ENCODE assay signal across 22 mouse cellular contexts in the genomic region with DNA sequence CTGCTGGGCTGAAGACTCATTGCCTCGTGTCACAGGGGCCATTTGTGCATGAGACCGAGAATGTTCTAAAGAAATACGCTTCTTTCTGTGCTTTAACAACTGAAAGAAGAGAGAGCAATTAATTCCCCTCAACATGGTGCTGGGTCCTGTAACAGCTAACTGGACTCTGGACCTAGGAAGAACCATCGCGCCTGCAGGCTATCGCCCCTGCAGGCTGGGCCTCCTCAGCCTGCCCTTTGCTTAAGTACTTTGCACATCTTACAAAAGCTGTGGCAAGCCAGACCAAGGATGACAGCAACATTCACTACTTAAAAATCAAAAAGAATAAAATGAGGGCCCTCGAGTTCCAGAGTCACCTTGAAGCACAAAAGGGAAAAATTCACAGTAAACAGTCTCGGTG.
DNase-seq lines count a peak whose midpoint lies in the region; ATAC-seq and TF ChIP-seq lines count a peak whose summit lies in the region.
"Had no signal": no experiment of that assay in that cellular context is flagged by ENCODE, and none has a peak within 500 bp of the region (broad histone marks: within the 10 kb centered on the region; RNA-seq: fewer than 3 reads in every experiment).

No protein-coding gene starts in this region.

- H3K9ac ChIP-seq in hindbrain, embryonic 13.5 days = no peak overlapping the region
- H3K9ac ChIP-seq in hindbrain, embryonic 14.5 days = no peak overlapping the region
- H3K9ac ChIP-seq in midbrain, embryonic 13.5 days (replicated peaks) = no peak overlapping the region
- no peak overlapping the region for H3K9ac ChIP-seq in midbrain, embryonic 15.5 days
- H3K9ac ChIP-seq: embryonic facial prominence, embryonic 13.5 days; embryonic facial prominence, embryonic 15.5 days; forebrain, embryonic 12.5 days had no signal

- no peak for TF ChIP-seq POLR2A in kidney, adult 2 months (IDR thresholded peaks at IDR 0.05; ENCODE audit: low read depth, low read length)

- H3K27me3 ChIP-seq in hindbrain, embryonic 13.5 days = no peaks in the 10 kb centered on the region
- H3K27me3 ChIP-seq in hindbrain, embryonic 14.5 days (ENCODE audit: control insufficient read depth, insufficient read depth, low read length) = no peaks in the 10 kb centered on the region
- H3K27me3 ChIP-seq in kidney, adult 2 months (replicated peaks; ENCODE audit: control insufficient read depth, insufficient read depth, low read length) = no peaks in the 10 kb centered on the region
- H3K27me3 ChIP-seq in midbrain, embryonic 13.5 days = no peaks in the 10 kb centered on the region
- no peaks in the 10 kb centered on the region for H3K27me3 ChIP-seq in midbrain, embryonic 15.5 days (replicated peaks)
- H3K27me3 ChIP-seq: embryonic facial prominence, embryonic 13.5 days; embryonic facial prominence, embryonic 15.5 days had no signal

- H3K9me3 ChIP-seq in hindbrain, embryonic 13.5 days = no peaks in the 10 kb centered on the region
- H3K9me3 ChIP-seq in hindbrain, embryonic 14.5 days (ENCODE audit: control insufficient read depth, low read length) = no peaks in the 10 kb centered on the region
- H3K9me3 ChIP-seq in midbrain, embryonic 13.5 days = no peaks in the 10 kb centered on the region
- H3K9me3 ChIP-seq in midbrain, embryonic 15.5 days = no peaks in the 10 kb centered on the region
- H3K9me3 ChIP-seq: embryonic facial prominence, embryonic 13.5 days; embryonic facial prominence, embryonic 15.5 days; forebrain, embryonic 10.5 days; forebrain, embryonic 12.5 days had no signal

- WGBS in hindbrain, embryonic 13.5 days = 80% methylated on average over 8 of the region's 8 CpGs
- WGBS in hindbrain, embryonic 14.5 days = 78% methylated on average over 8 of the region's 8 CpGs
- 67% methylated on average over 8 of the region's 8 CpGs for WGBS in kidney, adult 2 months
- WGBS in midbrain, embryonic 13.5 days = 78% methylated on average over 8 of the region's 8 CpGs
- 79% methylated on average over 8 of the region's 8 CpGs for WGBS in midbrain, embryonic 15.5 days

- no peak overlapping the region for H3K4me3 ChIP-seq in hindbrain, embryonic 13.5 days
- no peak overlapping the region for H3K4me3 ChIP-seq in hindbrain, embryonic 14.5 days (replicated peaks; ENCODE audit: low read length)
- no peak overlapping the region for H3K4me3 ChIP-seq in kidney, adult 2 months (ENCODE audit: insufficient read depth, low read depth, low read length)
- H3K4me3 ChIP-seq in midbrain, embryonic 13.5 days (replicated peaks) = no peak overlapping the region
- no peak overlapping the region for H3K4me3 ChIP-seq in midbrain, embryonic 15.5 days
- H3K4me3 ChIP-seq: embryonic facial prominence, embryonic 13.5 days; embryonic facial prominence, embryonic 15.5 days; erythroblast, embryonic 14.5 days; forebrain, embryonic 10.5 days; forebrain, embryonic 12.5 days had no signal

- TF ChIP-seq CTCF in kidney, adult 2 months (conservative IDR thresholded peaks at IDR 0.05; ENCODE audit: insufficient read depth, insufficient read length, low read depth, low read length) = no peak

- H3K27ac ChIP-seq in hindbrain, embryonic 13.5 days = peak overlapping the region; percentile 8; the same call in 1 of the 2 replicates
- no peak overlapping the region for H3K27ac ChIP-seq in hindbrain, embryonic 14.5 days
- H3K27ac ChIP-seq in kidney, adult 2 months (ENCODE audit: insufficient read depth, low read depth, low read length) = no peak overlapping the region
- H3K27ac ChIP-seq in midbrain, embryonic 13.5 days = 0 out of 2 replicates have a peak overlapping the region, but pooled peaks have one; percentile 14
- no peak overlapping the region for H3K27ac ChIP-seq in midbrain, embryonic 15.5 days
- H3K27ac ChIP-seq: embryonic facial prominence, embryonic 13.5 days; embryonic facial prominence, embryonic 15.5 days; forebrain, embryonic 10.5 days; forebrain, embryonic 12.5 days had no signal

- no peak overlapping the region for H3K4me2 ChIP-seq in hindbrain, embryonic 13.5 days
- H3K4me2 ChIP-seq in hindbrain, embryonic 14.5 days (replicated peaks) = no peak overlapping the region
- no peak overlapping the region for H3K4me2 ChIP-seq in midbrain, embryonic 13.5 days (replicated peaks)
- H3K4me2 ChIP-seq in midbrain, embryonic 15.5 days = no peak overlapping the region
- H3K4me2 ChIP-seq: embryonic facial prominence, embryonic 13.5 days; embryonic facial prominence, embryonic 15.5 days; forebrain, embryonic 12.5 days had no signal

- DNase-seq in hindbrain, embryonic 14.5 days (ENCODE audit: low spot score) = no peak
- peak; percentile 7 for DNase-seq in kidney, adult 2 months
- no peak for DNase-seq in kidney, postnatal 25 days
- DNase-seq: adrenal gland, adult 2 months; adrenal gland, postnatal 10 days; adrenal gland, postnatal 25 days; cerebellum, adult 11 months; cerebellum, adult 18-20 months; cerebellum, adult 8-10 months; cerebellum, adult 9-11 months; cerebellum, postnatal 14 days; cerebellum, postnatal 36 days; embryo, embryonic 11 days had no signal

- peaks cover 9% of the 10 kb centered on the region for H3K4me1 ChIP-seq in hindbrain, embryonic 13.5 days (replicated peaks)
- peaks cover 2% of the 10 kb centered on the region; the same call in 1 of the 2 replicates for H3K4me1 ChIP-seq in hindbrain, embryonic 14.5 days (replicated peaks; ENCODE audit: control insufficient read depth, insufficient read depth, low read length)
- no peaks in the 10 kb centered on the region for H3K4me1 ChIP-seq in kidney, adult 2 months (ENCODE audit: control insufficient read depth, insufficient read depth, low read length)
- peaks cover under 1% of the 10 kb centered on the region; the same call in 1 of the 2 replicates for H3K4me1 ChIP-seq in midbrain, embryonic 13.5 days (replicated peaks)
- H3K4me1 ChIP-seq in midbrain, embryonic 15.5 days = no peaks in the 10 kb centered on the region
- H3K4me1 ChIP-seq: embryonic facial prominence, embryonic 13.5 days; embryonic facial prominence, embryonic 15.5 days had no signal

- ATAC-seq in hindbrain, embryonic 13.5 days (ENCODE audit: low FRiP score) = no peak
- no peak for ATAC-seq in hindbrain, embryonic 14.5 days (ENCODE audit: low FRiP score)
- no peak for ATAC-seq in midbrain, embryonic 13.5 days
- no peak for ATAC-seq in midbrain, embryonic 15.5 days (replicated peaks)
- ATAC-seq: forebrain, embryonic 14.5 days had no signal

- H3K36me3 ChIP-seq in hindbrain, embryonic 13.5 days = no peaks in the 10 kb centered on the region
- no peaks in the 10 kb centered on the region for H3K36me3 ChIP-seq in hindbrain, embryonic 14.5 days (replicated peaks; ENCODE audit: control insufficient read depth, insufficient read depth)
- no peaks in the 10 kb centered on the region for H3K36me3 ChIP-seq in kidney, adult 2 months (ENCODE audit: control insufficient read depth, insufficient read depth, low read length)
- no peaks in the 10 kb centered on the region for H3K36me3 ChIP-seq in midbrain, embryonic 13.5 days
- H3K36me3 ChIP-seq in midbrain, embryonic 15.5 days (replicated peaks) = no peaks in the 10 kb centered on the region
- H3K36me3 ChIP-seq: embryonic facial prominence, embryonic 13.5 days; embryonic facial prominence, embryonic 15.5 days; forebrain, embryonic 10.5 days; forebrain, embryonic 12.5 days had no signal

Comparison
In these comparisons a context has a peak if more than half of its experiments do, and no peak if none do; other contexts are left out.
1. H3K27ac ChIP-seq: peak in hindbrain, embryonic 13.5 days (single experiment) and midbrain, embryonic 13.5 days (single experiment); none in hindbrain, embryonic 14.5 days (single experiment), kidney, adult 2 months (single experiment) and midbrain, embryonic 15.5 days (single experiment).